Mouse (Mus musculus) adrenal gland, adult 8-10 months (tissue): ENCODE results near the gene Smim10l2a. TPM values are rescaled to one million over a fixed set of nuclear protein-coding genes. Genes with fewer than 3 reads are reported as not detected.

Experiments used
- DNase-seq: peaks from one replicate; pipeline ENCODE4 v3.0.0; 2022
- total RNA-seq, 4 experiments: library from RNA; stranded (reverse); gene quantifications; 2 replicates each; pipeline ENCODE4 v1.2.4; 2022

Gene Smim10l2a
- 1 to 10 TPM in 2 of 4 experiments, under 1 TPM in 2; 0.66 to 1.6 (median 1.2) TPM for total RNA-seq

GRCm38 (mm10) chrX:56374431-56375128, at the start of gene Smim10l2a:
Gene Smim10l2a, plus strand, starts transcription at chrX:56374586.
- peak; percentile 21 for DNase-seq

GRCm38 (mm10) chrX:56332046-56332445, 42.3 kb upstream of the Smim10l2a start:
- no peak for DNase-seq

GRCm38 (mm10) chrX:56340305-56340704, 34.1 kb upstream of the Smim10l2a start:
- DNase-seq = no peak

- no peak for DNase-seq
Observed at GRCm38 (mm10) chrX:56342921-56343320, 31.5 kb upstream of the Smim10l2a start.

GRCm38 (mm10) chrX:56346176-56346931, 28.0 kb upstream of the Smim10l2a start, which contains the start of gene Zfp449:
Gene Zfp449, plus strand, starts transcription at chrX:56346400.
- DNase-seq = peak; percentile 64

GRCm38 (mm10) chrX:56346932-56347253, 27.5 kb upstream of the Smim10l2a start:
- DNase-seq = peak; percentile 19

GRCm38 (mm10) chrX:56380852-56381251, 6.5 kb downstream of the Smim10l2a start:
- no peak for DNase-seq

- no peak for DNase-seq
Observed at GRCm38 (mm10) chrX:56384142-56384541, 9.8 kb downstream of the Smim10l2a start.

- no peak for DNase-seq
Observed at GRCm38 (mm10) chrX:56404646-56405045, 30.3 kb downstream of the Smim10l2a start.

GRCm38 (mm10) chrX:56405482-56405881, 31.1 kb downstream of the Smim10l2a start:
- no peak for DNase-seq

- no peak for DNase-seq
Observed at GRCm38 (mm10) chrX:56406128-56406527, 31.7 kb downstream of the Smim10l2a start.

GRCm38 (mm10) chrX:56416277-56416676, 41.9 kb downstream of the Smim10l2a start:
- no peak for DNase-seq

- no peak for DNase-seq
Observed at GRCm38 (mm10) chrX:56417541-56417940, 43.2 kb downstream of the Smim10l2a start.

Other genes with a start within 250 kb of the Smim10l2a start
- under 1 TPM in 2 of 4 experiments, not detected in 2; 0.30 to 0.32 TPM for gene 3830403N18Rik, start 238.0 kb upstream of the Smim10l2a start, total RNA-seq
- not detected for gene Gm773, start 161.7 kb upstream of the Smim10l2a start, total RNA-seq
- gene Zfp449, start 28.2 kb upstream of the Smim10l2a start, total RNA-seq = 1 to 10 TPM; 3.0 to 5.9 (median 4.9) TPM
- 1 to 10 TPM in 1 of 4 experiments, not detected in 3; 1.1 TPM for gene Gm2174, start 73.4 kb downstream of the Smim10l2a start, total RNA-seq
- 10 to 100 TPM; 26.2 to 54.0 (median 38.0) TPM for gene Ints6l, start 80.3 kb downstream of the Smim10l2a start, total RNA-seq
- not detected for gene Gm10477, start 150.2 kb downstream of the Smim10l2a start, total RNA-seq
- gene Gm648, start 175.0 kb downstream of the Smim10l2a start, total RNA-seq = not detected
- gene Mmgt1, start 223.5 kb downstream of the Smim10l2a start, total RNA-seq = 10 to 100 TPM; 24.8 to 31.3 (median 27.9) TPM
- 10 to 100 TPM; 35.6 to 39.1 (median 37.6) TPM for gene Slc9a6, start 235.2 kb downstream of the Smim10l2a start, total RNA-seq